Mouse (Mus musculus) liver, embryonic 14.5 days (tissue): ENCODE results near the gene Oxa1l. TPM values are rescaled to one million over a fixed set of nuclear protein-coding genes. Genes with fewer than 3 reads are reported as not detected.
"Not testable (repeated sequence)": the region's sequence is repeated elsewhere in the genome, so short reads cannot be mapped to it uniquely, and the experiment has no call there.

ENCODE experiments used
- ATAC-seq: fragments of 200-750 bp; cut with Nextera tagmentation; 2 replicates; pipeline ENCODE4 v1.8.0; 2017; ENCODE audit warnings: moderate number of reproducible peaks, mild to moderate bottlenecking, moderate library complexity; ENCODE audit not compliant: insufficient read depth
- DNase-seq, 3 experiments: peaks; one replicate each; pipeline ENCODE4 v3.0.0-alpha.2; 2012 to 2013; ENCODE audit warnings: low read depth in 3 of 3, low spot score in 3 of 3
- H3K27ac ChIP-seq: fragments of 300-500 bp; sonication (generic); 2 replicates; pipeline ENCODE4 v1.5.1; 2014; ENCODE audit warnings: moderate library complexity, mild to moderate bottlenecking, control low read depth, inconsistent platforms
- H3K27me3 ChIP-seq: fragments of 300-500 bp; sonication (generic); 2 replicates; pipeline ENCODE4 v1.6.1; 2014; ENCODE audit warnings: mild to moderate bottlenecking, low read length, moderate library complexity; ENCODE audit not compliant: control insufficient read depth, insufficient read depth
- H3K36me3 ChIP-seq: fragments of 300-500 bp; sonication (generic); replicated peaks from 2 replicates; pipeline ENCODE4 v1.6.1; 2014; ENCODE audit warnings: low read depth; ENCODE audit not compliant: control insufficient read depth, insufficient read depth
- H3K4me1 ChIP-seq, 2 experiments: fragments of 200-500 bp in 1 of 2; fragments of 300-500 bp in 1 of 2; sonication (generic) in 1 of 2; replicated peaks; 2 replicates each; pipeline ENCODE4 v1.6.1; 2012 to 2014; ENCODE audit warnings: antibody characterized with exemption in 1 of 2, inconsistent platforms in 1 of 2, low read length in 1 of 2; ENCODE audit not compliant: control insufficient read depth in 2 of 2, insufficient read depth in 2 of 2
- H3K4me2 ChIP-seq: fragments of 300-500 bp; sonication (generic); 2 replicates; pipeline ENCODE4 v1.6.1; 2014; ENCODE audit warnings: low read depth, mild to moderate bottlenecking, control low read depth, moderate library complexity
- H3K4me3 ChIP-seq, 2 experiments: fragments of 200-500 bp in 1 of 2; fragments of 300-500 bp in 1 of 2; sonication (generic) in 1 of 2; 2 replicates each; pipeline ENCODE4 v1.5.1; 2012 to 2014; ENCODE audit warnings: low read depth in 2 of 2, low read length in 2 of 2, mild to moderate bottlenecking in 2 of 2, control low read depth in 1 of 2, inconsistent platforms in 1 of 2, moderate library complexity in 1 of 2; ENCODE audit not compliant: insufficient read depth in 1 of 2
- H3K9ac ChIP-seq: fragments of 300-500 bp; sonication (generic); replicated peaks from 2 replicates; pipeline ENCODE4 v1.6.1; 2014; ENCODE audit warnings: mild to moderate bottlenecking, control low read depth, moderate library complexity
- H3K9me3 ChIP-seq: fragments of 300-500 bp; sonication (generic); 2 replicates; pipeline ENCODE4 v1.6.1; 2016; ENCODE audit warnings: low read length, mixed read lengths; ENCODE audit not compliant: control insufficient read depth
- CTCF ChIP-seq: IDR thresholded peaks from 2 replicates; pipeline ENCODE4 v1.5.1; 2016; ENCODE audit warnings: antibody characterized with exemption, low read depth, control low read depth
- EP300 ChIP-seq: IDR thresholded peaks from 2 replicates; pipeline ENCODE4 v1.6.1; 2016; ENCODE audit warnings: antibody characterized with exemption, low read depth
- WGBS: fragments of 180-500 bp; shearing (Covaris S2); extraction: QIAGEN DNeasy Blood & Tissue Kit; methylation state at CpG from one replicate; pipeline ENCODE4 v1.1.7; 2014; ENCODE audit not compliant: insufficient replicate concordance; 5-methylcytosine and 5-hydroxymethylcytosine counted together
- polyA plus RNA-seq, 2 experiments: library from polyadenylated mRNA; depleted of rRNA in 1 of 2; stranded (reverse) in 1 of 2; unstranded in 1 of 2; fragments of >200 nt; fragmentation: Nextera tagmentation in 1 of 2; extraction: Ambion mirVana in 1 of 2; gene quantifications; 2 replicates each; pipeline versions ENCODE4 v1.2.1 to v1.2.3; 2012 to 2014

Gene Oxa1l
- polyA plus RNA-seq, 2 experiments, result 17.4 to 27.9 TPM

DNA sequence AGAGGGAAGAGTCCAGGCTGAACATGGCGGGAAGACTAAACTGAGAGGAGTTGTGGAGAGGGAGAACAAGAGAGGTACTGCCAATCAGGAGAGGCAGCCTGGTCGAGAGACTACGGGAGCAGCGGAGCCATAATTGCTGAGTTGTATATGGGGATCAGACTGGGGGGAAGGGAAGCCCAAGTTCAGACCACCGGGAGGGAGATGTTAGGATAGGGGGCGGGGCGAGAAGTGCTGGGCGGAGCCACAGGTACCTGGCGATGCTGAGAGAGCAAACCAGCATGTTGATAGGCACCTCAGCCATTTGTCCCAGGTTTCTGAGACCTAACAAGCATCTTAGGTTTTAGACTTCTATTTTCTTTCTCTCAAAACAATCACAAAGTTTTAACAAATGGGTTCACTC lies 31.4 kb upstream of the Oxa1l start:
- no peaks in the 10 kb centered on the region for H3K36me3 ChIP-seq
- H3K4me2 ChIP-seq, result no peak overlapping the region
- no peaks in the 10 kb centered on the region for H3K27me3 ChIP-seq
- ATAC-seq (no peak), DNase-seq (no peak)
- H3K9me3 ChIP-seq, result no peaks in the 10 kb centered on the region
- TF ChIP-seq EP300, result no peak
- TF ChIP-seq CTCF, result no peak
- no peak overlapping the region for H3K9ac ChIP-seq
- 37% methylated on average over 9 of the region's 9 CpGs for WGBS
- no peak overlapping the region for H3K4me3 ChIP-seq
- no peaks in the 10 kb centered on the region for H3K4me1 ChIP-seq
- no peak overlapping the region for H3K27ac ChIP-seq

DNA sequence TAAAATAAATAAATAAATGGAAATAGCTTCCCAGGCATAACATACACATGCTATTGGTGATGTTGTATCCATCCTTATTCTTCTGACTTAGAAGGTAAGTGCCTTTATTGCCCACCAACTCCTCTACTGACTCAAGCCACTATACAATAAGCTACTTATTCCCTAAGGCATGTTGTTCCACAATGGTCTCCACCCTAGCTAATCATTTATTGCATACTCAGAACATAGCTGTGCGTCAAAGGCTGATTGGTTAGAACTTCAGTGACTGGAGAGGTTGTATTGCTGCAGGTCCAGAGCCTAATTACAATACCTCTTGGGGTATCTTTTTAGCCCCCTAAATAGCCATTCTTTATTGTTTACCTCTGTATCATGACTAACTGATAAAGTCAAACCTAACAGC lies 29.5 kb upstream of the Oxa1l start:
- no peak overlapping the region for H3K9ac ChIP-seq
- H3K36me3 ChIP-seq, result no peaks in the 10 kb centered on the region
- H3K4me1 ChIP-seq, result no peaks in the 10 kb centered on the region
- 74% methylated on average over 1 of the region's 1 CpGs for WGBS
- no peaks in the 10 kb centered on the region for H3K27me3 ChIP-seq
- ATAC-seq (no peak), DNase-seq (no peak)
- no peak overlapping the region for H3K4me3 ChIP-seq
- H3K4me2 ChIP-seq, result no peak overlapping the region
- no peak overlapping the region for H3K27ac ChIP-seq
- TF ChIP-seq EP300 (no peak), CTCF (no peak)
- H3K9me3 ChIP-seq, result no peaks in the 10 kb centered on the region

DNA sequence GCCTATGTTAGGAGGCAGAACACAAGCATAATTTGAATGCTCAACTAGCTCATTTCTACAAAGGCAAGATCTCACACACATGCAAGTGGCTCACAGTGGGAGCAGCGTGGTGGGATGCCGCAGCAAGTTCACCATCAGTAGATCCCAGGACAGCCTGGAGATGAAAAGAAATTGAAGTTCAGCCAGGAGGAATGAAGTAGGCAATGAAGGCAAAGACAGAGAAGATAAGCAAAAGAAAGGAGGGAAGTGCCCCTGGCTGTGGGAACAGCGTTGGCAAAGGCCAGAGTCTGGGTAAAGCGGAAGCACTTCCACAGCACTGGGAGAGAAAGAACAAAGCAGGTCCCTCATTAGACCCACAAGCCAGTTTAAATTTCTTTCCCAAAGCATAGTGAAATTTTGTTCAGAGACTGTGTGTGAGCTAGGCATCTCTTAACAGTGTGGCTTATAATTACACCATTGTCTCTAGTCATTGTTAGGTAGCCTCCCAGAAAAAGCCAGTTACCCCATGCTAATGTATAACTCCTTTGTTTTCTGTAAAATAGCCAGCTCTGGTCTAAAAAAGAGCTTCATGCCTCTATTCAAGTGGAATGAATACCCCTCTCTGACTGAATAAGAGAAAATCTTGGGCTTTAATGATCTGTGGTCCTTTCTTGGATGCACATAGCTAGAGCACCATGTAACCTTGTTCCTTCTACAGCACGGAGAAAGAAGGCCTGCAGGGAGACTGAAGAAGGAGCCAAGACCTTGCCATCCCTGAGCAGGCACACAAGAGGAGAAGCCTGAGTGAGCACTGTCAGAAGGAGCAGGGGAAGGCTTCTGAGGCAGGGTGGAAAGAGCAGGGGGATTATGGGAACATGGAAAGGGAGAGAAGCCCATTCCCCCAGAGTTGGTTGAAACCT lies 28.2 kb upstream of the Oxa1l start:
- Histone ChIP-seq H3K9me3 (no peaks in the 10 kb centered on the region), H3K4me3 (no peak overlapping the region), H3K4me1 (no peaks in the 10 kb centered on the region), H3K9ac (no peak overlapping the region), H3K27me3 (no peaks in the 10 kb centered on the region), H3K36me3 (no peaks in the 10 kb centered on the region), H3K4me2 (no peak overlapping the region), H3K27ac (no peak overlapping the region)
- ATAC-seq (no peak), DNase-seq (no peak)
- 69% methylated on average over 5 of the region's 5 CpGs for WGBS
- TF ChIP-seq CTCF (no peak), EP300 (no peak)

DNA sequence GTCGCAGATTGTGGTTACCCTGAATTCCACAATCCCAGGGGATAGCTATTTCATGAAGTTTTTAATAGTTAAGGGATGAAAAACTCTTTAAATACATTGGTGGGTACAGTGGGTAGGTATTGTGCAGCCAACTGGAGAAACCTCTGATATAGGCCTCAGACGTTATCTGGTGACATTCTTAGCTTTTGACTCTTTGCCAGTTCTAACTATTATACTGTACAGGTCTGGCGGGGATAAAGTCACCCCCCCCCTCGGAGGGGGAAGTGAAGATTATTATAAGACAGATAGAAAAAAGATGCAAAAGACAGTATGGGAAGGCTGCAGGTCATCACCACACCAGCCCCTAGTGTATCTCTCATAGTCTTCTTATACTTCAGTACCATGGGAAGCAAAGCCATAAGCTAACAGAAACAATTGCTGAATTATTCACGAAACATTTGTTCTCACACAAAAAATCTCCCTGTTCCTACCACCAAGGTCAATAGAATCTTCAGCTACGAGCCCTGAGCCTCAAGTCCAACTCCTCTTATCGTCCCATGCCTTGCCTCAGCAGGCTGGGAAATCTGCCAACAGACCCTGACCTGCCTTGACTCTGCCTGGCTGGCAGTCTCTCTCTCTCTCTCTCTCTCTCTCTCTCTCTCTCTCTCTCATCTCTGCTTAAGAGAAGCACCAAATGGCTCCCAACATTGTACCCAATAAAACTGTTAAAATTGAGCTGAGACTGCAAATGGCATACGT lies 27.0 kb upstream of the Oxa1l start:
- no peaks in the 10 kb centered on the region for H3K27me3 ChIP-seq
- H3K36me3 ChIP-seq, result no peaks in the 10 kb centered on the region
- ATAC-seq, result no peak
- no peak overlapping the region for H3K4me3 ChIP-seq
- H3K27ac ChIP-seq, result no peak overlapping the region
- TF ChIP-seq CTCF (no peak), EP300 (no peak)
- no peak overlapping the region for H3K4me2 ChIP-seq
- WGBS, result 47% methylated on average over 8 of the region's 8 CpGs
- no peaks in the 10 kb centered on the region for H3K4me1 ChIP-seq
- H3K9ac ChIP-seq, result no peak overlapping the region
- DNase-seq, result no peak
- H3K9me3 ChIP-seq, result no peaks in the 10 kb centered on the region

DNA sequence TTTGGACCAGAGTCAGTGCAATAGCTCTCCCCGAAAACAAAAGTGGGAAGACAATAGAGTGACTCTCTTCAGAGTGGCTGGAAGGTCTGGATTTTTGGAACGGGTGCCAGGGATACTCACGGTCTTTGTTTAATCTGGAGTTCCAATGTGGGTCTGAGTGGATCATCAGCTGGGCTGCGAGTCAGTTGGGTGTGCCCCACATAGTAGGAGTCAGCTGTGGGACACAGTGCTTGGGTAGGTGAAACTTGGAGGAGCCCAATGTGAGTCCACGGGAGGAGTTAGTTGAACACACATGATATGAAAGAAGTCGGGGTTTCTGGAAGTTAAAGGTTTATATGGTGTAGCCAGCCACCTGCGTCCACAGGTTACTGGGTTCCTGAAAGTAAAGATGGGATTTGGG lies 19.8 kb upstream of the Oxa1l start:
- no peak overlapping the region for H3K9ac ChIP-seq
- H3K4me2 ChIP-seq, result no peak overlapping the region
- no peaks in the 10 kb centered on the region for H3K4me1 ChIP-seq
- WGBS, result 49% methylated on average over 7 of the region's 7 CpGs
- DNase-seq (no peak), ATAC-seq (no peak)
- no peaks in the 10 kb centered on the region for H3K9me3 ChIP-seq
- H3K36me3 ChIP-seq, result no peaks in the 10 kb centered on the region
- no peak overlapping the region for H3K27ac ChIP-seq
- H3K27me3 ChIP-seq, result no peaks in the 10 kb centered on the region
- no peak for TF ChIP-seq EP300
- TF ChIP-seq CTCF, result no peak
- H3K4me3 ChIP-seq, result no peak overlapping the region

DNA sequence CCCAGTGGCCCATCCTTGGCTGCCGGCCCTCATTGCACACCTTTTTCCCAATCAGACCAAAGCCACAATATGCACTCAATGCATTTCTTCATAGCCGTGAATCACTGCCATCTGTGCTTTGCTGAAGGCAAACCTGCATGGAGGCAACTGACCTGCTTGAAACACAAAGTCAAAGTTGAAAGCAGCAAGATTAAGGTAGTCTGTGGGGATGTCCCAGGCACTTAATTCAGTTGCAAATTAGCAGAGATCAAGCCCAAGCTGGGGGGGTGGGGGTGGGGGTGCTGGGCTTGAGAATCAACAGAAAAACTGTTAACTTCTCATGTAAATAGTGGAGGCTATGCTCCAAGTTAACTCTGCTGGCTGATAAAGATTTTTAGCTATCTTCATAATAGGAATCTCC lies 18.8 kb upstream of the Oxa1l start:
- WGBS, result 42% methylated on average over 2 of the region's 2 CpGs
- H3K36me3 ChIP-seq, result not testable (repeated sequence)

DNA sequence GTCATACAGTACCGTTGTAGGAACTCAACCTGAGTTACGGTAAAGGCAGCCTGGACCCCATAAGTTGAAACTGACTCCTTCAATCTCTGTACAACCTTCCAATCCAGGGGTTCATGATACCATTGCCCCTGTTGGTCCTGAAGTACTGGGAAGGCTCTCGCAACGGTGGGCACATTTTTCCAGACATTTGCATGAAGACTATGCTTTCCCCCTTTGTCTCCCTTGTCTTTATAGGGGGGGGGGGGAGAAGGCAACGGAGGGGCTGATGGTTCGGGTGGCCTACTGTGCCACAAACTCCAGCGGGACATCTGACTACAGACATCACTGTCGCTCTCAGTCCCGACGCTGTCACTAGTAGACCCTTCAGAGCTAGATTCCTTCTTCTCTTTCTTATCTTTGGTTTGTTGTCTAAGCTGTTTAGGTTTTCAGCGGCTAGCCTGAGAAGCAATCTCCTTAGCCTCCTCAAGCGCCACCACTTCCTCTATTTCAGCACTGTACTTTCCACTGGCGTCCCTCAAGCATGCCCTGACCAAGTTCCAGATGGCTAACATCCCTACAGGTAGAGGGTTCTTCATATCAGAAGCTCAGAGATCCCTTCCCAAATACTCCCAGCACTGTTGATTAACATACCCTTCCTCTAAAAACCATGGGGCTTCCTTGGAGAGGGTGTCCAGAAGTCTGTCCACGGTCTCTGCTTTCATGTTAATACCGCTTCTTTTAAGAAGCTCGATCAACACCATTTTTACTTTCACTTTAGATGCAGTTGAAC lies 9.7 kb upstream of the Oxa1l start:
- DNase-seq, H3K27ac ChIP-seq, H3K9me3 ChIP-seq, H3K4me3 ChIP-seq, H3K36me3 ChIP-seq, ATAC-seq, H3K27me3 ChIP-seq, H3K9ac ChIP-seq, H3K4me2 ChIP-seq, H3K4me1 ChIP-seq: not testable (repeated sequence)
- WGBS, result 53% methylated on average over 16 of the region's 16 CpGs

More for the DNA sequence above, 18.8 kb upstream of the Oxa1l start:
- not testable (repeated sequence) for H3K9ac ChIP-seq, H3K27me3 ChIP-seq, H3K4me2 ChIP-seq, DNase-seq, ATAC-seq, H3K4me1 ChIP-seq, H3K9me3 ChIP-seq, H3K27ac ChIP-seq, H3K4me3 ChIP-seq
